Mouse (Mus musculus): ENCODE data around the gene Stpg3. TPM values are rescaled to one million over a fixed set of nuclear protein-coding genes. Genes with fewer than 3 reads are reported as not detected.

Stpg3 gene
- polyA plus RNA-seq, 1 experiment, result not detected

GRCm38 (mm10) chr2:25171769-25172153, 42.7 kb downstream of the Stpg3 start:
- WGBS, result 68% methylated on average over 1 of the region's 1 CpGs
- H3K4me1 ChIP-seq (ENCODE audit: control insufficient read depth, insufficient read depth, low read length), result peaks cover 3% of the 10 kb centered on the region; the same call in 1 of the 2 replicates
- no peak overlapping the region for H3K27ac ChIP-seq (ENCODE audit: control insufficient read depth, insufficient read depth, low read depth, low read length, poor library complexity)
- no peak overlapping the region for H3K4me3 ChIP-seq (replicated peaks; ENCODE audit: control insufficient read depth, low read depth, low read length)
- TF ChIP-seq POLR2A (IDR thresholded peaks at IDR 0.05; ENCODE audit: borderline replicate concordance, control insufficient read depth, low read depth, low read length) (no peak), CTCF (IDR thresholded peaks at IDR 0.05; ENCODE audit: control insufficient read depth, insufficient read depth, low read length) (no peak)

- WGBS, result 89% methylated on average over 6 of the region's 6 CpGs
- H3K4me1 ChIP-seq (ENCODE audit: control insufficient read depth, insufficient read depth, low read length), result peaks cover 3% of the 10 kb centered on the region; the same call in 1 of the 2 replicates
- TF ChIP-seq CTCF (IDR thresholded peaks at IDR 0.05; ENCODE audit: control insufficient read depth, insufficient read depth, low read length) (no peak), POLR2A (IDR thresholded peaks at IDR 0.05; ENCODE audit: borderline replicate concordance, control insufficient read depth, low read depth, low read length) (no peak)
- H3K4me3 ChIP-seq (replicated peaks; ENCODE audit: control insufficient read depth, low read depth, low read length), result no peak overlapping the region
- H3K27ac ChIP-seq (ENCODE audit: control insufficient read depth, insufficient read depth, low read depth, low read length, poor library complexity), result no peak overlapping the region
These were observed 43.2 kb downstream of the Stpg3 start for GRCm38 (mm10) chr2:25171101-25171768.

GRCm38 (mm10) chr2:25170326-25171100, 43.9 kb downstream of the Stpg3 start:
- H3K4me1 ChIP-seq (ENCODE audit: control insufficient read depth, insufficient read depth, low read length), result peaks cover 3% of the 10 kb centered on the region; the same call in 1 of the 2 replicates
- 46% methylated on average over 10 of the region's 10 CpGs for WGBS

GRCm38 (mm10) chr2:25169778-25170177, 44.7 kb downstream of the Stpg3 start:
- Histone ChIP-seq H3K27ac (ENCODE audit: control insufficient read depth, insufficient read depth, low read depth, low read length, poor library complexity) (no peak overlapping the region), H3K4me1 (ENCODE audit: control insufficient read depth, insufficient read depth, low read length) (peaks cover 2% of the 10 kb centered on the region; the same call in 1 of the 2 replicates), H3K4me3 (replicated peaks; ENCODE audit: control insufficient read depth, low read depth, low read length) (no peak overlapping the region)
- TF ChIP-seq CTCF (IDR thresholded peaks at IDR 0.05; ENCODE audit: control insufficient read depth, insufficient read depth, low read length), result no peak
- no peak for TF ChIP-seq POLR2A (IDR thresholded peaks at IDR 0.05; ENCODE audit: borderline replicate concordance, control insufficient read depth, low read depth, low read length)
- WGBS, result 61% methylated on average over 5 of the region's 5 CpGs

More at GRCm38 (mm10) chr2:25170326-25171100, 43.9 kb downstream of the Stpg3 start:
- Histone ChIP-seq H3K27ac (ENCODE audit: control insufficient read depth, insufficient read depth, low read depth, low read length, poor library complexity) (no peak overlapping the region), H3K4me3 (replicated peaks; ENCODE audit: control insufficient read depth, low read depth, low read length) (no peak overlapping the region)
- TF ChIP-seq CTCF (IDR thresholded peaks at IDR 0.05; ENCODE audit: control insufficient read depth, insufficient read depth, low read length) (no peak), POLR2A (IDR thresholded peaks at IDR 0.05; ENCODE audit: borderline replicate concordance, control insufficient read depth, low read depth, low read length) (no peak)

- no peak overlapping the region for H3K27ac ChIP-seq (ENCODE audit: control insufficient read depth, insufficient read depth, low read depth, low read length, poor library complexity)
- WGBS, result 45% methylated on average over 2 of the region's 2 CpGs
- TF ChIP-seq CTCF (IDR thresholded peaks at IDR 0.05; ENCODE audit: control insufficient read depth, insufficient read depth, low read length), result no peak
- no peak for TF ChIP-seq POLR2A (IDR thresholded peaks at IDR 0.05; ENCODE audit: borderline replicate concordance, control insufficient read depth, low read depth, low read length)
- H3K4me1 ChIP-seq (ENCODE audit: control insufficient read depth, insufficient read depth, low read length), result peaks cover 1% of the 10 kb centered on the region; the same call in 1 of the 2 replicates
- H3K4me3 ChIP-seq (replicated peaks; ENCODE audit: control insufficient read depth, low read depth, low read length), result no peak overlapping the region
These were observed 45.8 kb downstream of the Stpg3 start for GRCm38 (mm10) chr2:25168665-25168978.

GRCm38 (mm10) chr2:25167919-25168664, 46.3 kb downstream of the Stpg3 start:
- peaks cover 1% of the 10 kb centered on the region; the same call in 1 of the 2 replicates for H3K4me1 ChIP-seq (ENCODE audit: control insufficient read depth, insufficient read depth, low read length)
- peak; percentile 13; the same call in 1 of the 2 replicates for TF ChIP-seq POLR2A (IDR thresholded peaks at IDR 0.05; ENCODE audit: borderline replicate concordance, control insufficient read depth, low read depth, low read length)
- no peak for TF ChIP-seq CTCF (IDR thresholded peaks at IDR 0.05; ENCODE audit: control insufficient read depth, insufficient read depth, low read length)
- H3K27ac ChIP-seq (ENCODE audit: control insufficient read depth, insufficient read depth, low read depth, low read length, poor library complexity), result no peak overlapping the region; the same call in 1 of the 2 replicates
- H3K4me3 ChIP-seq (replicated peaks; ENCODE audit: control insufficient read depth, low read depth, low read length), result no peak overlapping the region
- WGBS, result 7% methylated on average over 40 of the region's 41 CpGs

GRCm38 (mm10) chr2:25167481-25167880, 47.0 kb downstream of the Stpg3 start:
- Histone ChIP-seq H3K4me3 (replicated peaks; ENCODE audit: control insufficient read depth, low read depth, low read length) (no peak overlapping the region), H3K4me1 (ENCODE audit: control insufficient read depth, insufficient read depth, low read length) (peaks cover 1% of the 10 kb centered on the region; the same call in 1 of the 2 replicates), H3K27ac (ENCODE audit: control insufficient read depth, insufficient read depth, low read depth, low read length, poor library complexity) (no peak overlapping the region; the same call in 1 of the 2 replicates)
- no peak for TF ChIP-seq CTCF (IDR thresholded peaks at IDR 0.05; ENCODE audit: control insufficient read depth, insufficient read depth, low read length)
- WGBS, result 46% methylated on average over 4 of the region's 4 CpGs

Other genes starting within 250 kb of the Stpg3 start
- gene Mrpl41, start 239.5 kb downstream of the Stpg3 start, polyA plus RNA-seq (2011; ENCODE audit: insufficient read depth, insufficient read length, low replicate concordance, missing spikeins), result 46.5 and 61.1 TPM in 2 replicates
- 45.6 and 71.4 TPM in 2 replicates for gene Pnpla7, start 238.6 kb downstream of the Stpg3 start, polyA plus RNA-seq (2011; ENCODE audit: insufficient read depth, insufficient read length, low replicate concordance, missing spikeins)
- gene Nsmf, start 160.3 kb downstream of the Stpg3 start, polyA plus RNA-seq (2011; ENCODE audit: insufficient read depth, insufficient read length, low replicate concordance, missing spikeins), result 11.3 and 28.2 TPM in 2 replicates
- gene Entpd8, start 134.3 kb downstream of the Stpg3 start, polyA plus RNA-seq (2011; ENCODE audit: insufficient read depth, insufficient read length, low replicate concordance, missing spikeins), result not detected in 2 replicates
- not detected in 2 replicates for gene Noxa1, start 119.5 kb downstream of the Stpg3 start, polyA plus RNA-seq (2011; ENCODE audit: insufficient read depth, insufficient read length, low replicate concordance, missing spikeins)
- gene Nrarp, start 33.9 kb downstream of the Stpg3 start, polyA plus RNA-seq (2011; ENCODE audit: insufficient read depth, insufficient read length, low replicate concordance, missing spikeins), result 1.7 and 2.6 TPM in 2 replicates
- gene Tor4a, start 17.8 kb downstream of the Stpg3 start, polyA plus RNA-seq (2011; ENCODE audit: insufficient read depth, insufficient read length, low replicate concordance, missing spikeins), result 3.9 and 8.9 TPM in 2 replicates
- gene Nelfb, start 3.1 kb downstream of the Stpg3 start, polyA plus RNA-seq (2011; ENCODE audit: insufficient read depth, insufficient read length, low replicate concordance, missing spikeins), result 26.7 and 38.0 TPM in 2 replicates
- not detected in 2 replicates for gene Fam166a, start 4.1 kb upstream of the Stpg3 start, polyA plus RNA-seq (2011; ENCODE audit: insufficient read depth, insufficient read length, low replicate concordance, missing spikeins)
- gene Tubb4b, start 10.1 kb upstream of the Stpg3 start, polyA plus RNA-seq (2011; ENCODE audit: insufficient read depth, insufficient read length, low replicate concordance, missing spikeins), result 319 and 327 TPM in 2 replicates
- not detected in 2 replicates for gene Slc34a3, start 19.7 kb upstream of the Stpg3 start, polyA plus RNA-seq (2011; ENCODE audit: insufficient read depth, insufficient read length, low replicate concordance, missing spikeins)
- not detected in 2 replicates for gene Rnf224, start 22.1 kb upstream of the Stpg3 start, polyA plus RNA-seq (2011; ENCODE audit: insufficient read depth, insufficient read length, low replicate concordance, missing spikeins)
- 3.1 and 4.2 TPM in 2 replicates for gene Rnf208, start 27.6 kb upstream of the Stpg3 start, polyA plus RNA-seq (2011; ENCODE audit: insufficient read depth, insufficient read length, low replicate concordance, missing spikeins)
- not detected in 2 replicates for gene Cysrt1, start 27.8 kb upstream of the Stpg3 start, polyA plus RNA-seq (2011; ENCODE audit: insufficient read depth, insufficient read length, low replicate concordance, missing spikeins)
- gene AL732309.1, start 32.2 kb upstream of the Stpg3 start, polyA plus RNA-seq (2011; ENCODE audit: insufficient read depth, insufficient read length, low replicate concordance, missing spikeins), result 9.9 and 22.3 TPM in 2 replicates
- gene Tmem203, start 40.8 kb upstream of the Stpg3 start, polyA plus RNA-seq (2011; ENCODE audit: insufficient read depth, insufficient read length, low replicate concordance, missing spikeins), result 5.0 and 15.6 TPM in 2 replicates
- gene Tprn, start 48.0 kb upstream of the Stpg3 start, polyA plus RNA-seq (2011; ENCODE audit: insufficient read depth, insufficient read length, low replicate concordance, missing spikeins), result 1.4 and 17.5 TPM in 2 replicates
- gene Ssna1, start 57.8 kb upstream of the Stpg3 start, polyA plus RNA-seq (2011; ENCODE audit: insufficient read depth, insufficient read length, low replicate concordance, missing spikeins), result 48.8 and 65.8 TPM in 2 replicates
- gene Anapc2, start 57.8 kb upstream of the Stpg3 start, polyA plus RNA-seq (2011; ENCODE audit: insufficient read depth, insufficient read length, low replicate concordance, missing spikeins), result 20.1 and 34.3 TPM in 2 replicates
- gene Tmem210, start 73.5 kb upstream of the Stpg3 start, polyA plus RNA-seq (2011; ENCODE audit: insufficient read depth, insufficient read length, low replicate concordance, missing spikeins), result not detected in 2 replicates
- gene Lrrc26, start 75.3 kb upstream of the Stpg3 start, polyA plus RNA-seq (2011; ENCODE audit: insufficient read depth, insufficient read length, low replicate concordance, missing spikeins), result not detected in 2 replicates
- gene Grin1, start 104.5 kb upstream of the Stpg3 start, polyA plus RNA-seq (2011; ENCODE audit: insufficient read depth, insufficient read length, low replicate concordance, missing spikeins), result 5.0 TPM in 1 of 2 replicates, not detected in the other
- 25.9 and 33.0 TPM in 2 replicates for gene Man1b1, start 117.7 kb upstream of the Stpg3 start, polyA plus RNA-seq (2011; ENCODE audit: insufficient read depth, insufficient read length, low replicate concordance, missing spikeins)
- gene Dpp7, start 141.7 kb upstream of the Stpg3 start, polyA plus RNA-seq (2011; ENCODE audit: insufficient read depth, insufficient read length, low replicate concordance, missing spikeins), result 22.8 and 29.5 TPM in 2 replicates
- 20.1 and 62.6 TPM in 2 replicates for gene Uap1l1, start 151.0 kb upstream of the Stpg3 start, polyA plus RNA-seq (2011; ENCODE audit: insufficient read depth, insufficient read length, low replicate concordance, missing spikeins)
- gene Sapcd2, start 157.7 kb upstream of the Stpg3 start, polyA plus RNA-seq (2011; ENCODE audit: insufficient read depth, insufficient read length, low replicate concordance, missing spikeins), result 13.7 and 27.3 TPM in 2 replicates
- 0.54 TPM in 1 of 2 replicates, not detected in the other for gene Entpd2, start 181.2 kb upstream of the Stpg3 start, polyA plus RNA-seq (2011; ENCODE audit: insufficient read depth, insufficient read length, low replicate concordance, missing spikeins)
- 3.4 and 22.4 TPM in 2 replicates for gene Npdc1, start 184.7 kb upstream of the Stpg3 start, polyA plus RNA-seq (2011; ENCODE audit: insufficient read depth, insufficient read length, low replicate concordance, missing spikeins)
- 3.4 and 17.9 TPM in 2 replicates for gene Fut7, start 208.6 kb upstream of the Stpg3 start, polyA plus RNA-seq (2011; ENCODE audit: insufficient read depth, insufficient read length, low replicate concordance, missing spikeins)
- gene Abca2, start 214.1 kb upstream of the Stpg3 start, polyA plus RNA-seq (2011; ENCODE audit: insufficient read depth, insufficient read length, low replicate concordance, missing spikeins), result 5.0 and 15.0 TPM in 2 replicates
- gene Clic3, start 242.2 kb upstream of the Stpg3 start, polyA plus RNA-seq (2011; ENCODE audit: insufficient read depth, insufficient read length, low replicate concordance, missing spikeins), result not detected in 2 replicates
- 42.2 and 114 TPM in 2 replicates for gene Paxx, start 246.5 kb upstream of the Stpg3 start, polyA plus RNA-seq (2011; ENCODE audit: insufficient read depth, insufficient read length, low replicate concordance, missing spikeins)